Mouse (Mus musculus) WW6 (cell line): ENCODE measurements around the gene Olfr823.
"Not testable (repeated sequence)": the region's sequence is repeated elsewhere in the genome, so short reads cannot be mapped to it uniquely, and the experiment has no call there.

ENCODE experiments used
- DNase-seq: peaks from one replicate; pipeline ENCODE4 v3.0.0-alpha.2; 2013; ENCODE audit warnings: low read depth, low spot score

Olfr823 gene

DNA sequence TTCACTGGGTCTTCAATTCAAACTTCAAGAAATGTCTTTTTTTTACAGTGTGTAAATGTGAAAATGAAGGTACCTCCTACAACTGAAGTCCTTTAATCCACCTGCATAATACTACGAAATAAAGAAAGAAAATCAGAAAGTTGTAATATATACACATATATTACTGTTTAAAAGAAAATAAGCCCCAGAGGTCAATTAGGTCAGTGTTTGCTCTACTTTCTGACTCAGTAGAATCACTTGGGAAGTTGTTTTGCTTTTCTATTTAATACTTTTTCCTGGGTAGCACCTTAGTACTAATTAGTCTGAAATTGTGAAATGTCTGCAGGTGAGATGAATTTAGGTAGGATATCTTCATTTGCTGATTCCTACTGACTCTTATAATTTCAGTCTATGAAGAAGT is at the start of gene Olfr823:
Olfr823 (minus strand) TSS at position 101 of the 400 bp plus-strand sequence.
- DNase-seq = not testable (repeated sequence)

DNA sequence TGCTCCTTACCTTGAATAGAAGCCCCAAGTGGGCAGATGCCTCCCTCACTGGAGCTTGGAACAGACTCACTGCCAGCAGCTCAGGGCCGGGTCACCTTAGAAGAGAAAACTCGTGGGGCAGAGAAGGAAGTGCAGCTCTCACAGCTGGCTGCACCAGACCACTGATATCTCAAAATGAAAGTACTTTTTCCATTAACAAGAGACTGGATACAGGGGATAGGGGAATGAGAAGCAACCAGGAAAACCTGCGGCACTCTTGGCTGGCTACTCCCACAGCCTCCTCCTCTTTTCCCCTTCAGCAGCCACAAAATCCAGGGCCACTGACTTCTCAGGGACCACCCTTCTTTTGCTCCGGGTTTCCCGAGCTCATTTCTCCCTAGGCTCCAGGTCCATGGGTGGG is 28.9 kb upstream of the Olfr823 start:
- no peak for DNase-seq

DNA sequence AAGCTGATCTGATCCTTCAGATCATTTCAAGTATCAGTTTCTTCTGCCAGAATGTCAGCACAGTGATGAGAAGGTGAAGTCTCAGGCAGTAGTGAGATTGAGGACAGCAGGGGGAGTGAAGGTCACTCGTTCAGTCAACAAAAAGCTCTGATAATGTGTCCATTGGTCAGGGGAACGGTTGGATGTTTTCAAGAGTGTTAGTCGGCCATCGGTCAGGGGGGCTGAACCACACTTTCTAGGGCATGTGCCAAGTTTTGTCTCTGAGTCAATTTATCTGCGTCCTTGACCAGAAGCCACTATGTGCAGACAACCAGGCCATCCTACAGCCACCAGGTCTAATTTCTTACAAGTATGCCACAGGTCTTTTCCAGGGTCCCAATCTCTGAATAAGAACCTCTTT is 27.3 kb upstream of the Olfr823 start:
- not testable (repeated sequence) for DNase-seq

GRCm38 (mm10) chr10:130134811-130135210 is 19.6 kb upstream of the Olfr823 start:
- DNase-seq = no peak

GRCm38 (mm10) chr10:130129900-130130299 is 14.7 kb upstream of the Olfr823 start, which contains the start of gene Olfr824:
TSS of gene Olfr824 (minus strand) at chr10:130130000.
- DNase-seq = not testable (repeated sequence)

- DNase-seq = not testable (repeated sequence)
Observed at GRCm38 (mm10) chr10:130116045-130116444, 862 bp upstream of the Olfr823 start.

DNA sequence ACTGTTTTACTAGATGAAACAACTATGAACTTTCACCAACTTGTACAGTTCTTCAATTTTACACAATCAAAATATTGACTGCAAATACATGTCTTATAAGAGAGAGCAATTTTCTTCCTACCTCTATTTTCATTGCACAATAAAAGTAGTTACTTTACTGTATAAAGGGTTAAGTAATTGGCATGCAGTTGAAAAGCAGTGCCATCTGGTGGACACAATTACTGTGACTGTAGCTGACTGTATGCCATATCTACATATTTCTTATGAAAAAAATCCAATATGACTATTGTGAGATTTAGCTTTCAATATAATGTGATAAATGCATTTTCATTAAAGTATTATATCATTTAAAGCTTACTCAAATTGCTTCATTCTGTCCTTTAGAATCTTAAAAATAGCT is 19.1 kb downstream of the Olfr823 start:
- DNase-seq = no peak

- no peak for DNase-seq
Observed at GRCm38 (mm10) chr10:130092838-130093440, 22.2 kb downstream of the Olfr823 start.

DNA sequence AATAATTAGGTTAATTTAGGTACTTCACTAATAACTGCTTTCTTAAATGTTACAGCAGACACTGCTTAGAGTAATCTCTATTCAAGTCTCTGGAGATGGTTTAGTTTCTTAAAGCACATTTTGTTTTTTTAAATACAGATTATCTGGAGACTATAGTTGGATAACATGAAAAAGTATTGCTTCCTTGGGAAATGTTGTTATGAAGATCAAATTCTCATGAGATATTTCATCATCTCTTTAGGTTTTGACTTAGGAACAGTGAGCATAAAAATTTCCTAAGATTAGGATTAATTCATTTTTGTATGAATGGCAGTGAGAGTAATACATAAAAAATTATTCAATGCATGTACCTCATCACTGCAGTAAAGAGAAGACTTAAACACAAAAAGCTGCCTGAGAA is 44.3 kb downstream of the Olfr823 start, which contains the start of gene Olfr822:
Olfr822 (plus strand) TSS at position 301 of the 400 bp plus-strand sequence.
- DNase-seq = no peak
